Mouse (Mus musculus) C3H10T1/2 (cell line): ENCODE measurements around the gene Fam216b. TPM values are rescaled to one million over a fixed set of nuclear protein-coding genes. Genes with fewer than 3 reads are reported as not detected.

Experiments used
- polyA plus RNA-seq, 2 experiments: library from polyadenylated mRNA; unstranded; fragments of >200 nt; fragmentation: generic; extraction: Trizol; gene quantifications; one replicate each; pipeline ENCODE4 v1.2.1; 2012; ENCODE audit warnings: missing spikeins in 2 of 2

Fam216b gene
- polyA plus RNA-seq: not detected

DNA sequence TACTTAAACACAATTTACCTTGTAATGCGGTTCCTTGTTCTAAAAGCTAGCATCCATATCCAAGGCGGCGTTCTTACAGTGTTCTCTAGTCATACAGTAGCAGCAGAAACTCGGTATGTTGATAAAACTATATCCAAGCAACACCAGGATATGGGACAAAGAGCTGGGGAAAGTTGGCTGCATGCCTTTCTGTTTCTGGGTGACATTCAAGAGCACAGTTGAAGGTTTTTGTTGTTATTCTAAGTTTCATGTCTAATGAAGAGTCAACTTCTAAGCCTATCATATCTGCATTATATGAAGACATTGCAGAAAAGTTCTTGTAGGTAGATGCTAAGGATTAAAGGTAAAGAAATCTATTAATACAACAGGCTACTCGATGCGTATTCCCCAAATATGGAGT, at the start of gene Fam216b:
Gene Fam216b (minus strand): TSS at position 101 of the 400 bp plus-strand sequence.

Other genes with a start within 250 kb of the Fam216b start
- 10 to 100 TPM; 24.1 to 68.0 TPM for gene Dnajc15, start 213.9 kb downstream of the Fam216b start, polyA plus RNA-seq
- gene Epsti1, start 184.8 kb downstream of the Fam216b start, polyA plus RNA-seq: under 1 TPM in 1 of 2 experiments, not detected in 1; 0.09 TPM
- not detected for gene Tnfsf11, start 219.0 kb upstream of the Fam216b start, polyA plus RNA-seq